Mouse (Mus musculus): ENCODE measurements at regions not wholly inside any gene's neighbourhood (a gene's known extent, or its start where the extent isn't known, plus 50 kb on each side); places are given as distances from the start of the nearest gene placed in this dataset.
A peak's percentile ranks its signal among the peaks of the same experiment; 100 is the strongest.

DNA sequence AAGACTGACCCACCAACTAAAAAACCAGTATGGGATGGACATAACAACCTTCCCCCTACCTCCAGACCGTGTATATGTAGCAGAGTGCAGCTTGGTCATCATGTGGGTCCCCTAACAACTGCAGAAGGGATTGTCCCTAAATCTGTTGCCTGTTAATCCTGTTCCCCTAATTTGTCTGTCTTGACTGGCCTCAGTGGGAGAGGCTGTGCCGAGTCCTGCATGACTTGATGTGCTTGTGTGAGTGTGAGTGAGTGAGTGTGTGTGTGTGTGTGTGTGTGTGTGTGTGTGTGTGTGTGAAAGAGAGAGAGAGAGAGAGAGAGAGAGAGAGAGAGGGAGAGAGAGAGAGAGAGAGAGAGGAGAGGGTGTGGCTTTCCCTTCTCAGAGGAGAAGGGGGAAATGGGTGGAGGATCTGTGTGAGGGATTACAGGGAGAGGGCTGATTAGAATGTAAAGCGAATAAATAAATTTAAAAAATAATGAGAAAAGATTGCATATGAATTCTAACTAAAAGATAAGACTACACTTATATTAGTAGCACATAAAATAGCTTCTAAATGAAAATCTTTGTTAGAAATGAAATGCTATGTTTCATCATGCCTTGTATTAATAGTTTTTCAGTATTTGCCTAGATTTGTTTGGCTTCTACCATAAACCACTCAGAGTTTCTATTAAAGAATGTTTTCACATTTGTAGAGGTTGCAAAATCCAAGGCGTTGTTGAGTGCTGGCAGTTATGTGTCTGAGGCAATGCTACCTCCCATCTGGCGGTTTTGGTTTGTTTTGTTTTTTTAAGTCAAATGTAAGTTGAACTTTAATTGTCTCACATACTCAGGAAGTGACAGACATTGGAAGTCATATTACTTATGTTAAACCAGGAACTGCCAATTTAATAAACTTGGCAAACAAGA is 740.9 kb downstream of the Abca13 start:
- Histone ChIP-seq H3K36me3 (ENCODE audit: control insufficient read depth, insufficient read depth, low read length) (no peaks in the 10 kb centered on the region), H3K4me3 (ENCODE audit: low read depth, low read length) (no peak overlapping the region), H3K9ac (ENCODE audit: low read length) (no peak overlapping the region), H3K4me2 (ENCODE audit: low read depth) (no peak overlapping the region), H3K9me3 (ENCODE audit: control insufficient read depth, low read length) (no peaks in the 10 kb centered on the region), H3K4me1 (ENCODE audit: control insufficient read depth, insufficient read depth, low read length) (no peaks in the 10 kb centered on the region), H3K27me3 (ENCODE audit: control insufficient read depth, insufficient read depth, low read length) (no peaks in the 10 kb centered on the region), H3K27ac (ENCODE audit: low read depth, low read length) (no peak overlapping the region)
- WGBS = 75% methylated on average over 5 of the region's 5 CpGs
- ATAC-seq (ENCODE audit: insufficient read depth, low FRiP score, low TSS enrichment) = no peak; the same call in 1 of the 2 replicates
- no peak for DNase-seq (ENCODE audit: low spot score)

DNA sequence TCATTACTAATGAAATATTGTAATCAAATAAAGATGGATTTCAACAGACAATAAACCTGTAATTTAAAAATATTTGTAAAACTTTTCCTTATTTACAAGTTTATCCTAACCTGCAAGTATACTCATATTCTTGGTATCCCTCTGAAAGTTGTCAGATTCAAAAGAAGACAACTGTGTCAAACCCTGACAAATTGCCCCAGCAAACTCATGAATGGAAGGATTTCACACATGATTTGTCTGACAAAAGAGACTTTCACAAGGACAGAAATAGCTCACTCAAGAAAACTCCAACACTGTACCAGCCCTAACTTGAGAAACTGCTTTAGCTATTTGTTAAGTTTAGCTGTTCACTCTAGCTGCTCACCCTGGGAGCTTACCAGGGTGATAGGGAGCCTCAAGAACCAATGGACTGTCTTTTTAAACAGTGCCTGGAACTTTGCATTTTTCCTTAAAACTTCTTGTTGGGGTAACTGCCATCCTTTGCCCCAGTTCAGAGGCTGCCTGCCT is 771.0 kb downstream of the Abca13 start:
- peak; percentile 64 for ATAC-seq (ENCODE audit: insufficient read depth, low FRiP score, low TSS enrichment)
- no peak overlapping the region for H3K4me3 ChIP-seq (ENCODE audit: low read depth, low read length)
- H3K36me3 ChIP-seq (ENCODE audit: control insufficient read depth, insufficient read depth, low read length) = no peaks in the 10 kb centered on the region

GRCm38 (mm10) chr11:9982974-9983373 is 791.2 kb downstream of the Abca13 start:
- no peak for ATAC-seq (ENCODE audit: insufficient read depth, low FRiP score, low TSS enrichment)
- H3K27me3 ChIP-seq (ENCODE audit: control insufficient read depth, insufficient read depth, low read length) = no peaks in the 10 kb centered on the region
- no peaks in the 10 kb centered on the region for H3K4me1 ChIP-seq (ENCODE audit: control insufficient read depth, insufficient read depth, low read length)
- H3K4me2 ChIP-seq (ENCODE audit: low read depth) = no peak overlapping the region
- H3K9ac ChIP-seq (ENCODE audit: low read length) = no peak overlapping the region
- no peak overlapping the region for H3K27ac ChIP-seq (ENCODE audit: low read depth, low read length)
- no peaks in the 10 kb centered on the region for H3K36me3 ChIP-seq (ENCODE audit: control insufficient read depth, insufficient read depth, low read length)
- H3K9me3 ChIP-seq (ENCODE audit: control insufficient read depth, low read length) = no peaks in the 10 kb centered on the region
- no peak overlapping the region for H3K4me3 ChIP-seq (ENCODE audit: low read depth, low read length)
- no peak for DNase-seq (ENCODE audit: low spot score)

More for the DNA sequence above, 771.0 kb downstream of the Abca13 start:
- Histone ChIP-seq H3K4me2 (ENCODE audit: low read depth) (no peak overlapping the region), H3K9ac (ENCODE audit: low read length) (no peak overlapping the region), H3K9me3 (ENCODE audit: control insufficient read depth, low read length) (no peaks in the 10 kb centered on the region), H3K27me3 (ENCODE audit: control insufficient read depth, insufficient read depth, low read length) (no peaks in the 10 kb centered on the region), H3K4me1 (ENCODE audit: control insufficient read depth, insufficient read depth, low read length) (no peaks in the 10 kb centered on the region), H3K27ac (ENCODE audit: low read depth, low read length) (no peak overlapping the region)
- peak; percentile 29 for DNase-seq (ENCODE audit: low spot score)

GRCm38 (mm10) chr11:9994601-9995166 is 802.9 kb downstream of the Abca13 start:
- no peak overlapping the region for H3K4me2 ChIP-seq (ENCODE audit: low read depth)
- no peaks in the 10 kb centered on the region for H3K36me3 ChIP-seq (ENCODE audit: control insufficient read depth, insufficient read depth, low read length)
- no peak for ATAC-seq (ENCODE audit: insufficient read depth, low FRiP score, low TSS enrichment)
- 54% methylated on average over 5 of the region's 5 CpGs for WGBS
- no peak overlapping the region for H3K9ac ChIP-seq (ENCODE audit: low read length)
- no peaks in the 10 kb centered on the region for H3K27me3 ChIP-seq (ENCODE audit: control insufficient read depth, insufficient read depth, low read length)
- H3K4me1 ChIP-seq (ENCODE audit: control insufficient read depth, insufficient read depth, low read length) = no peaks in the 10 kb centered on the region
- no peak overlapping the region for H3K4me3 ChIP-seq (ENCODE audit: low read depth, low read length)
- H3K27ac ChIP-seq (ENCODE audit: low read depth, low read length) = no peak overlapping the region
- H3K9me3 ChIP-seq (ENCODE audit: control insufficient read depth, low read length) = no peaks in the 10 kb centered on the region
- no peak for DNase-seq (ENCODE audit: low spot score)

DNA sequence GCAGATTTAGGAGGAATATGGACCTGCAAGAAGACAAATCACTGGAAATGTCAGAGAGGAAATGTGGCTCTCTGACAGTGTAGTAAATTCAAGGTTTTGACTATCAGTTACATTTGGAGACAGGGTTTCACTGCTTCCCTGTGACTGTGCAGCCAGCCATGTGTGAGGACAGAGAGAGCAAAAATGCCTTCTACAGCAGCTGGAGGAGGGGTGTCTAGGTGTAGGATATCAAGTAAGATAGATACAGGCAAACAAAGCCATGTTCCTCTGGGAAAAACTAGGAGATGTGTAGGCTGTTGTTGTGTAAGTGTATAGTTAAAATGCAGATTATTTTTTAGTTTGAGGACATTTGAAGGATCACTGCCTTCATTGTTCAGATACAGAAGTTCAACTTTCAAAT is 803.6 kb downstream of the Abca13 start:
- Histone ChIP-seq H3K36me3 (ENCODE audit: control insufficient read depth, insufficient read depth, low read length) (no peaks in the 10 kb centered on the region), H3K9me3 (ENCODE audit: control insufficient read depth, low read length) (no peaks in the 10 kb centered on the region), H3K4me3 (ENCODE audit: low read depth, low read length) (no peak overlapping the region), H3K27me3 (ENCODE audit: control insufficient read depth, insufficient read depth, low read length) (no peaks in the 10 kb centered on the region), H3K4me2 (ENCODE audit: low read depth) (no peak overlapping the region), H3K4me1 (ENCODE audit: control insufficient read depth, insufficient read depth, low read length) (no peaks in the 10 kb centered on the region), H3K9ac (ENCODE audit: low read length) (no peak overlapping the region), H3K27ac (ENCODE audit: low read depth, low read length) (no peak overlapping the region)
- ATAC-seq (ENCODE audit: insufficient read depth, low FRiP score, low TSS enrichment) = no peak
- no peak for DNase-seq (ENCODE audit: low spot score)

- Histone ChIP-seq H3K4me3 (ENCODE audit: low read depth, low read length) (no peak overlapping the region), H3K4me1 (ENCODE audit: control insufficient read depth, insufficient read depth, low read length) (no peaks in the 10 kb centered on the region), H3K9ac (ENCODE audit: low read length) (no peak overlapping the region), H3K4me2 (ENCODE audit: low read depth) (no peak overlapping the region), H3K36me3 (ENCODE audit: control insufficient read depth, insufficient read depth, low read length) (no peaks in the 10 kb centered on the region), H3K27ac (ENCODE audit: low read depth, low read length) (no peak overlapping the region), H3K9me3 (ENCODE audit: control insufficient read depth, low read length) (no peaks in the 10 kb centered on the region), H3K27me3 (ENCODE audit: control insufficient read depth, insufficient read depth, low read length) (no peaks in the 10 kb centered on the region)
- 51% methylated on average over 5 of the region's 5 CpGs for WGBS
- ATAC-seq (ENCODE audit: insufficient read depth, low FRiP score, low TSS enrichment) (no peak), DNase-seq (ENCODE audit: low spot score) (no peak)
Observed at GRCm38 (mm10) chr11:9997532-9998138, 805.9 kb downstream of the Abca13 start.

GRCm38 (mm10) chr11:10002170-10002569 is 810.4 kb downstream of the Abca13 start:
- Histone ChIP-seq H3K9ac (ENCODE audit: low read length) (no peak overlapping the region), H3K36me3 (ENCODE audit: control insufficient read depth, insufficient read depth, low read length) (no peaks in the 10 kb centered on the region)
- WGBS = 81% methylated on average over 2 of the region's 2 CpGs

GRCm38 (mm10) chr11:10006881-10007280 is 815.1 kb downstream of the Abca13 start:
- 72% methylated on average over 3 of the region's 3 CpGs for WGBS
- DNase-seq (ENCODE audit: low spot score) (no peak), ATAC-seq (ENCODE audit: insufficient read depth, low FRiP score, low TSS enrichment) (no peak)
- H3K9me3 ChIP-seq (ENCODE audit: control insufficient read depth, low read length) = no peaks in the 10 kb centered on the region
- H3K4me1 ChIP-seq (ENCODE audit: control insufficient read depth, insufficient read depth, low read length) = no peaks in the 10 kb centered on the region
- H3K4me3 ChIP-seq (ENCODE audit: low read depth, low read length) = no peak overlapping the region
- H3K9ac ChIP-seq (ENCODE audit: low read length) = no peak overlapping the region
- H3K27ac ChIP-seq (ENCODE audit: low read depth, low read length) = no peak overlapping the region
- no peaks in the 10 kb centered on the region for H3K27me3 ChIP-seq (ENCODE audit: control insufficient read depth, insufficient read depth, low read length)
- H3K36me3 ChIP-seq (ENCODE audit: control insufficient read depth, insufficient read depth, low read length) = no peaks in the 10 kb centered on the region
- H3K4me2 ChIP-seq (ENCODE audit: low read depth) = no peak overlapping the region

More at GRCm38 (mm10) chr11:10002170-10002569, 810.4 kb downstream of the Abca13 start:
- no peak overlapping the region for H3K4me2 ChIP-seq (ENCODE audit: low read depth)
- no peaks in the 10 kb centered on the region for H3K4me1 ChIP-seq (ENCODE audit: control insufficient read depth, insufficient read depth, low read length)
- H3K27ac ChIP-seq (ENCODE audit: low read depth, low read length) = no peak overlapping the region
- no peak overlapping the region for H3K4me3 ChIP-seq (ENCODE audit: low read depth, low read length)
- ATAC-seq (ENCODE audit: insufficient read depth, low FRiP score, low TSS enrichment) (no peak), DNase-seq (ENCODE audit: low spot score) (no peak)
- H3K9me3 ChIP-seq (ENCODE audit: control insufficient read depth, low read length) = no peaks in the 10 kb centered on the region
- no peaks in the 10 kb centered on the region for H3K27me3 ChIP-seq (ENCODE audit: control insufficient read depth, insufficient read depth, low read length)
